Mouse (Mus musculus) retina, postnatal 7 days (tissue): ENCODE measurements around the gene Eef1a1.
"Not testable (repeated sequence)": the region's sequence is repeated elsewhere in the genome, so short reads cannot be mapped to it uniquely, and the experiment has no call there.

Source experiments
- DNase-seq: peaks from one replicate; pipeline ENCODE4 v3.0.0-alpha.2; 2012; ENCODE audit warnings: low read depth, low spot score

Eef1a1 gene

GRCm38 (mm10) chr9:78488890-78489420 lies at the start of gene Eef1a1:
TSS of gene Eef1a1 (minus strand) at chr9:78489151.
- no peak for DNase-seq

GRCm38 (mm10) chr9:78538421-78538820 lies 49.5 kb upstream of the Eef1a1 start:
- no peak for DNase-seq

GRCm38 (mm10) chr9:78537154-78537873 lies 48.4 kb upstream of the Eef1a1 start:
- no peak for DNase-seq

- DNase-seq: no peak
These were observed 45.7 kb upstream of the Eef1a1 start for GRCm38 (mm10) chr9:78534606-78535005.

GRCm38 (mm10) chr9:78533296-78533935 lies 44.5 kb upstream of the Eef1a1 start:
- DNase-seq: no peak

- no peak for DNase-seq
These were observed 43.4 kb upstream of the Eef1a1 start for GRCm38 (mm10) chr9:78532341-78532819.

- DNase-seq: no peak
These were observed 42.9 kb upstream of the Eef1a1 start for GRCm38 (mm10) chr9:78531816-78532215.

GRCm38 (mm10) chr9:78527767-78528381 lies 38.9 kb upstream of the Eef1a1 start:
- no peak for DNase-seq

GRCm38 (mm10) chr9:78527301-78527761 lies 38.4 kb upstream of the Eef1a1 start:
- peak; percentile 54 for DNase-seq

- DNase-seq: no peak
These were observed 37.3 kb upstream of the Eef1a1 start for GRCm38 (mm10) chr9:78526206-78526605.

- DNase-seq: no peak
These were observed 36.6 kb upstream of the Eef1a1 start for GRCm38 (mm10) chr9:78525451-78526135.

- DNase-seq: no peak
These were observed 32.7 kb upstream of the Eef1a1 start for GRCm38 (mm10) chr9:78521689-78522088.

- no peak for DNase-seq
These were observed 32.0 kb upstream of the Eef1a1 start for GRCm38 (mm10) chr9:78520780-78521601.

GRCm38 (mm10) chr9:78520127-78520779 lies 31.3 kb upstream of the Eef1a1 start:
- DNase-seq: no peak

GRCm38 (mm10) chr9:78517237-78517636 lies 28.3 kb upstream of the Eef1a1 start:
- not testable (repeated sequence) for DNase-seq

- DNase-seq: no peak
These were observed 27.2 kb upstream of the Eef1a1 start for GRCm38 (mm10) chr9:78516125-78516524.

- DNase-seq: no peak
These were observed 25.7 kb upstream of the Eef1a1 start for GRCm38 (mm10) chr9:78514681-78515080.

- no peak for DNase-seq
These were observed 25.0 kb upstream of the Eef1a1 start for GRCm38 (mm10) chr9:78513776-78514500.

- no peak for DNase-seq
These were observed 22.8 kb upstream of the Eef1a1 start for GRCm38 (mm10) chr9:78511705-78512104.
